Mouse (Mus musculus) ES-Bruce4 (cell line): ENCODE data around the gene Ntrk2. TPM values are rescaled to one million over a fixed set of nuclear protein-coding genes. Genes with fewer than 3 reads are reported as not detected.
A peak's percentile ranks its signal among the peaks of the same experiment; 100 is the strongest.

Experiments used
- H3K27ac ChIP-seq: 2 replicates; pipeline ENCODE4 v1.5.1; 2012; ENCODE audit warnings: low read length, inconsistent platforms; ENCODE audit not compliant: insufficient read depth
- H3K27me3 ChIP-seq: 2 replicates; pipeline ENCODE4 v1.6.1; 2012; ENCODE audit warnings: mild to moderate bottlenecking, low read length, inconsistent platforms; ENCODE audit not compliant: control insufficient read depth, poor library complexity, insufficient read depth, severe bottlenecking
- H3K36me3 ChIP-seq: 2 replicates; pipeline ENCODE4 v1.6.1; 2012; ENCODE audit warnings: inconsistent platforms, mild to moderate bottlenecking, low read length, moderate library complexity; ENCODE audit not compliant: control insufficient read depth, poor library complexity, insufficient read depth, severe bottlenecking
- H3K4me1 ChIP-seq: one replicate; pipeline ENCODE4 v1.8.1; 2011; ENCODE audit warnings: low read length; ENCODE audit not compliant: control insufficient read depth, insufficient read depth
- H3K4me3 ChIP-seq: 2 replicates; pipeline ENCODE4 v1.5.1; 2011; ENCODE audit warnings: low read depth, mild to moderate bottlenecking, low read length
- H3K9ac ChIP-seq: 2 replicates; pipeline ENCODE4 v1.6.1; 2012; ENCODE audit warnings: low read depth, mild to moderate bottlenecking, inconsistent platforms; ENCODE audit not compliant: poor library complexity, severe bottlenecking
- H3K9me3 ChIP-seq: replicated peaks from 2 replicates; pipeline ENCODE4 v1.6.1; 2012; ENCODE audit warnings: mild to moderate bottlenecking, low read length, inconsistent platforms; ENCODE audit not compliant: control insufficient read depth, poor library complexity, insufficient read depth, severe bottlenecking
- CTCF ChIP-seq: IDR thresholded peaks from one replicate; pipeline ENCODE4 v1.8.1; 2011; ENCODE audit warnings: low read depth, low read length
- EP300 ChIP-seq: IDR thresholded peaks from 2 replicates; pipeline ENCODE4 v1.6.1; 2011; ENCODE audit warnings: low read depth, low read length; ENCODE audit not compliant: insufficient read depth
- POLR2A ChIP-seq: IDR thresholded peaks from one replicate; pipeline ENCODE4 v1.8.1; 2011; ENCODE audit warnings: low read length; ENCODE audit not compliant: insufficient read depth
- polyA plus RNA-seq: library from polyadenylated mRNA; stranded (reverse); fragments of >200 nt; gene quantifications from 2 replicates; pipeline ENCODE4 v1.2.4, GENCODE M21; 2011; ENCODE audit warnings: low read depth; ENCODE audit not compliant: missing spikeins, insufficient read depth, insufficient read length

Ntrk2 gene
- polyA plus RNA-seq, 1 experiment = 1.7 TPM

DNA sequence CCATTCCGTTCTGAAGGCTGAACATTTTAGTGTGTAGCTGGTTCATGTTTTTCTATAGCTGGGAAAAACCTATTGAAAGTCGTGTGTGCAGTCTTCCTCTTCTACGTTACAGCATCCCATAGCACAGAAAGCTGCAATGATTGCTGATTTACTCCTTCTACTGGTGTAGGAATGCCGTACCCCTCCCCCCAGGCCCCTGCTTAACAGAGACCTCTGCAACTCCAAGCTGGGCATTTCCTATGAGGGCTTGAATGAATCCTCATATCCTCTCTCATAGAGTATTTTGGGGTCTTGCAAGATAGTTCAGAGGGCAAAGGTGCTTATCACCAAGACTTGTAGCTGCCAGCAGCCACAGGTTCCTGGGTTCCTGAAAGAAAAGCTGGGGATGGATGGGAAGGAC, 148.0 kb downstream of the Ntrk2 start:
- H3K4me1 ChIP-seq = peaks cover 14% of the 10 kb centered on the region
- TF ChIP-seq POLR2A (no peak), CTCF (no peak), EP300 (no peak)
- peak overlapping the region; percentile 61 for H3K27ac ChIP-seq
- H3K4me3 ChIP-seq = no peak overlapping the region
- no peaks in the 10 kb centered on the region for H3K9me3 ChIP-seq
- H3K9ac ChIP-seq = no peak overlapping the region
- H3K36me3 ChIP-seq = no peaks in the 10 kb centered on the region
- H3K27me3 ChIP-seq = no peaks in the 10 kb centered on the region

DNA sequence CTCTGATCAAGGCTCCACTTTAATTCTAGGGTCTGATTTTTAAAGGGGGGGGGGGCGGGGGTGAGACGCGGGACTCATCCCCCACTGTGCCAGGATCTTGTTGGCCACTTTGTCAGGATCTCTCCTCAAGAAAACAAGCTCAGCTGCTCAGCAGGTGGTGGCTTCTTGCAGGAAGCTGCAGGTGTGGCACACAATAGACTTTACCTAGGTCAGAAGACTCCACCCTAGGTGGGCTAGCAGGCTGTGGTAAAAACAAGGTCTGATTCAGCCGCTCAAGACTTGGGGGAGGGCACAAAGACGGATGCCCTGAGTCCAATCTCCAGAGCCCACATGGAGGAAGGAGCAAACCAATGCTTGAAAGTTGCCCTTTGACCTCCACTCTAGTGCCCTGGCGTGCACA, 148.4 kb downstream of the Ntrk2 start:
- peaks cover 14% of the 10 kb centered on the region for H3K4me1 ChIP-seq
- peak overlapping the region; percentile 61 for H3K27ac ChIP-seq
- H3K4me3 ChIP-seq = no peak overlapping the region
- no peaks in the 10 kb centered on the region for H3K36me3 ChIP-seq
- no peaks in the 10 kb centered on the region for H3K27me3 ChIP-seq
- no peaks in the 10 kb centered on the region for H3K9me3 ChIP-seq
- no peak overlapping the region for H3K9ac ChIP-seq
- TF ChIP-seq EP300 (peak; percentile 94), CTCF (no peak), POLR2A (no peak)

DNA sequence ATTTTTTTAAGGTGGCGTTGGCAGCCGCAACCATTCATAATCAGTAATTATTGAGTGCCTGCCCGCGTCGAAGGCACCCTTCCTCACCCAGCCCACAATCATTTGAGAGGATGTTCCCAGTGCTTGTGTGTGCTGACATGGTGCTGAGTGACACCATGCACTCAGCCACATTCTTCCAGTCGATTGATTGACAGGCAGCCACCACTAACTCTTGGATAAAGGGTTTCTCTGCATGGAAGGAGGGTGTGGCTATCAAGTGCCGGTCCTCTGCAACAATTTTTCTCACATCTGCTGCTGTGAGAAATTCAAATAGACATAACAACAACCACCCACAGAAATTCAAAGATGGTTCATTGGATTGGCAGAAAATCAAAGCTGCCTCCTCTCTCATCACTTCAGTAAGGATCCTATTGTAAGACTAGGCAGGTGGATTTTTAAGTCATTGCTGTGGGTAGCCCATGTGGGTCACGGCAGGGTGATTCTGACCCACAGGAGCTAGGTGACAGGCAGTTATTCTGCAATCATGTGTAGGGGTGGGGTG, 148.9 kb downstream of the Ntrk2 start:
- no peaks in the 10 kb centered on the region for H3K36me3 ChIP-seq
- TF ChIP-seq POLR2A = no peak
- no peak for TF ChIP-seq EP300
- no peak for TF ChIP-seq CTCF
- H3K27ac ChIP-seq = peak overlapping the region; percentile 19; the same call in 1 of the 2 replicates
- no peaks in the 10 kb centered on the region for H3K9me3 ChIP-seq
- H3K27me3 ChIP-seq = no peaks in the 10 kb centered on the region
- no peak overlapping the region for H3K4me3 ChIP-seq
- H3K9ac ChIP-seq = no peak overlapping the region
- H3K4me1 ChIP-seq = peaks cover 14% of the 10 kb centered on the region

DNA sequence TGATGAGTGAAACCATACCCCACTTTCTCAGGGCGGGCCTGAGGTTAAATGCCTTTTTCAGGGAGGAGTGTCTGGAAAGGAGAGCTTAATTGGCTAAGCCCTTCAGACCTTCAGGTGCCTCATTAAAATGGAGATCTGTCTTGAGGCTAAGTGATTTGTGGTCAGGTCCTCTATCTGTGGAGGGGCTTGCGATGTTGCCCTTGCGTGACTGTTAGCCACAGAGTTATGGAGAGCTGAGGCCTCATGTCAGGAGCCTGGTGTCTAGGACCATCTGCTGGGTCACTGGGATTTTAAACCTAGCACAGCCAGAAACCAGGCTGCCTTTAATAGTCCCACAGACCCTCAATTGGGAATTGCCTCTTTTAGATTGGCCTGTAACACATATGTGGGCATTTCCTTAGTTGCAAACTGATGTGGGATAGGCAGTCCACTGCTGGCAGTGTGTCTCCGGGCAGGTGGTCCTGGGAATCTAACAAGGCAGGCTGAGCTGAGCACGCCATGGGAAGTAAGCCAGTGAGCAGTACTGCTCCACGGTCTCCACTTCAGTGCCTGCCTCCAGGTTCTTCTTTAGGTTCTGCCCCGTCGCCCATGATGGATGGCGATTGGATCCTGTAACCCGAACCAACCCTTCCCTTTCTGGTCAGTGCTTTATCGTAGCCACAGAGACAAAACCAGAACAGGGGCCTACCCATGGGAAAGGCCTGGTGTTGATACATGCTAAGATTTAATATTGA, 152.0 kb downstream of the Ntrk2 start:
- Histone ChIP-seq H3K4me1 (peaks cover 13% of the 10 kb centered on the region), H3K36me3 (no peaks in the 10 kb centered on the region), H3K27me3 (no peaks in the 10 kb centered on the region), H3K4me3 (no peak overlapping the region), H3K9me3 (no peaks in the 10 kb centered on the region), H3K27ac (no peak overlapping the region), H3K9ac (no peak overlapping the region)
- TF ChIP-seq EP300 (no peak), CTCF (no peak), POLR2A (no peak)

GRCm38 (mm10) chr13:58960321-58960720, 154.0 kb downstream of the Ntrk2 start:
- Histone ChIP-seq H3K36me3 (no peaks in the 10 kb centered on the region), H3K9me3 (no peaks in the 10 kb centered on the region), H3K4me1 (peaks cover 4% of the 10 kb centered on the region), H3K9ac (no peak overlapping the region), H3K4me3 (no peak overlapping the region), H3K27me3 (no peaks in the 10 kb centered on the region), H3K27ac (no peak overlapping the region)
- TF ChIP-seq EP300 (no peak), POLR2A (no peak), CTCF (no peak)

DNA sequence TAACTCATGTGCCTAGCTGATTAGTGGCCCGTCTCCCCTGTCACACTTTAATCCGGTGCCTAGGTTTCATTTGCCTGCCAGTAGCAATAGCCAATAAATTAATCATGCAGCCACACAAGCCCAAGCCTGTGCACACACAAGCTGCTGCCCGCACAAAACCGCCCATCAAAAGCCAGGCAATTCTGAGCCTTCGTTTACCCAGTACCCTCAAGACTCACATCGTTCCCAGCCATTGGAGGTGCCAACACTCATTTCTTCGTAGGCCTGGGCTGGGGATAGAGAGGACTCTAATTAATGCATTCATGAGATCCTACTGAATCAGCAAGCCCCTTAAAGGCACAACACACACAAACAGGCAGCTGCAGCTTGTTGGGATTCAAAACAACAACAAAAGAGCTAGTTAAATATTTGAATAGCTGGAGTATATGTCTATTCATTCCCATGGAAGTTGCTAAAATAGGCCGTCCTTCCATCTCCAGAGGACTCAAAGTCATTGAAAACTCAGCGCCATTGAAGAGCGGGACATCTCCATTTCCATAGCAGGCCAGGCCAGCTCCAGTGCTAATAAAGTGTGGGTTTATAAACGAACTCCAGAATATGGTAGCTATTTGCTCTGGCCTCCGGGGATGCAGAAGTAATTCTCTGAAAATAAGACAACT, 158.5 kb downstream of the Ntrk2 start:
- Histone ChIP-seq H3K9me3 (no peaks in the 10 kb centered on the region), H3K4me1 (peaks cover 3% of the 10 kb centered on the region), H3K27me3 (no peaks in the 10 kb centered on the region), H3K27ac (no peak overlapping the region), H3K36me3 (no peaks in the 10 kb centered on the region), H3K4me3 (no peak overlapping the region), H3K9ac (no peak overlapping the region)
- TF ChIP-seq CTCF = no peak
- TF ChIP-seq POLR2A = no peak
- no peak for TF ChIP-seq EP300
